Mouse (Mus musculus) splenic B cell, adult 2 months (primary cell): ENCODE measurements at regions not wholly inside any gene's neighbourhood (a gene's known extent, or its start where the extent isn't known, plus 50 kb on each side); places are given as distances from the start of the nearest gene placed in this dataset.

Experiments
- DNase-seq: peaks from one replicate; pipeline ENCODE4 v3.0.0-alpha.2; 2011; ENCODE audit warnings: low read depth, low spot score
- H3K27me3 ChIP-seq: 2 replicates; pipeline ENCODE4 v1.6.1; 2012; ENCODE audit warnings: mild to moderate bottlenecking, low read length, moderate library complexity, mixed read lengths; ENCODE audit not compliant: control insufficient read depth, poor library complexity, insufficient read depth, severe bottlenecking
- H3K36me3 ChIP-seq: 2 replicates; pipeline ENCODE4 v1.6.1; 2012; ENCODE audit warnings: mild to moderate bottlenecking, low read length, moderate library complexity, mixed read lengths; ENCODE audit not compliant: control insufficient read depth, poor library complexity, insufficient read depth, severe bottlenecking

GRCm38 (mm10) chr17:9990744-9991143 lies 321.2 kb upstream of the Pabpc6 start:
- no peaks in the 10 kb centered on the region for H3K36me3 ChIP-seq
- no peaks in the 10 kb centered on the region for H3K27me3 ChIP-seq
- no peak for DNase-seq

GRCm38 (mm10) chr17:9981273-9981672 lies 311.8 kb upstream of the Pabpc6 start:
- no peaks in the 10 kb centered on the region for H3K27me3 ChIP-seq
- H3K36me3 ChIP-seq: no peaks in the 10 kb centered on the region
- no peak for DNase-seq

- DNase-seq: no peak
- no peaks in the 10 kb centered on the region for H3K36me3 ChIP-seq
- no peaks in the 10 kb centered on the region for H3K27me3 ChIP-seq
These were observed 307.4 kb upstream of the Pabpc6 start for GRCm38 (mm10) chr17:9976866-9977421.

- no peak for DNase-seq
- Histone ChIP-seq H3K36me3 (no peaks in the 10 kb centered on the region), H3K27me3 (no peaks in the 10 kb centered on the region)
These were observed 306.5 kb upstream of the Pabpc6 start for GRCm38 (mm10) chr17:9975995-9976394.

- no peak for DNase-seq
- H3K27me3 ChIP-seq: no peaks in the 10 kb centered on the region
- H3K36me3 ChIP-seq: no peaks in the 10 kb centered on the region
These were observed 305.6 kb upstream of the Pabpc6 start for GRCm38 (mm10) chr17:9975153-9975552.

- no peaks in the 10 kb centered on the region for H3K27me3 ChIP-seq
- no peak for DNase-seq
- H3K36me3 ChIP-seq: no peaks in the 10 kb centered on the region
These were observed 298.5 kb upstream of the Pabpc6 start for GRCm38 (mm10) chr17:9967988-9968387.

GRCm38 (mm10) chr17:9962893-9963436 lies 293.4 kb upstream of the Pabpc6 start:
- Histone ChIP-seq H3K27me3 (no peaks in the 10 kb centered on the region), H3K36me3 (no peaks in the 10 kb centered on the region)
- DNase-seq: no peak

- DNase-seq: no peak
- H3K36me3 ChIP-seq: no peaks in the 10 kb centered on the region
- no peaks in the 10 kb centered on the region for H3K27me3 ChIP-seq
These were observed 279.6 kb upstream of the Pabpc6 start for GRCm38 (mm10) chr17:9948985-9949667.

- no peaks in the 10 kb centered on the region for H3K36me3 ChIP-seq
- no peaks in the 10 kb centered on the region for H3K27me3 ChIP-seq
- no peak for DNase-seq
These were observed 278.1 kb upstream of the Pabpc6 start for GRCm38 (mm10) chr17:9947609-9948008.

GRCm38 (mm10) chr17:9944513-9944912 lies 275.0 kb upstream of the Pabpc6 start:
- DNase-seq: peak; percentile 1
- no peaks in the 10 kb centered on the region for H3K27me3 ChIP-seq
- no peaks in the 10 kb centered on the region for H3K36me3 ChIP-seq

GRCm38 (mm10) chr17:9942171-9942570 lies 272.7 kb upstream of the Pabpc6 start:
- H3K27me3 ChIP-seq: no peaks in the 10 kb centered on the region
- no peaks in the 10 kb centered on the region for H3K36me3 ChIP-seq
- DNase-seq: no peak

- Histone ChIP-seq H3K36me3 (no peaks in the 10 kb centered on the region), H3K27me3 (no peaks in the 10 kb centered on the region)
- DNase-seq: no peak
These were observed 270.1 kb upstream of the Pabpc6 start for GRCm38 (mm10) chr17:9939576-9939975.

GRCm38 (mm10) chr17:9938426-9938825 lies 268.9 kb upstream of the Pabpc6 start:
- no peaks in the 10 kb centered on the region for H3K27me3 ChIP-seq
- DNase-seq: no peak
- H3K36me3 ChIP-seq: no peaks in the 10 kb centered on the region

- H3K27me3 ChIP-seq: no peaks in the 10 kb centered on the region
- H3K36me3 ChIP-seq: no peaks in the 10 kb centered on the region
- DNase-seq: no peak
These were observed 267.7 kb upstream of the Pabpc6 start for GRCm38 (mm10) chr17:9937211-9937610.

- Histone ChIP-seq H3K27me3 (no peaks in the 10 kb centered on the region), H3K36me3 (no peaks in the 10 kb centered on the region)
- DNase-seq: no peak
These were observed 262.7 kb upstream of the Pabpc6 start for GRCm38 (mm10) chr17:9932186-9932585.
